Mouse (Mus musculus) limb, embryonic 12.5 days (tissue): ENCODE measurements around the gene Asic2. TPM values are rescaled to one million over a fixed set of nuclear protein-coding genes. Genes with fewer than 3 reads are reported as not detected.

ENCODE experiments used
- ATAC-seq: fragments of 200-750 bp; cut with Nextera tagmentation; 2 replicates; pipeline ENCODE4 v1.8.0; 2017; ENCODE audit warnings: low read depth, moderate TSS enrichment; ENCODE audit not compliant: insufficient number of reproducible peaks, insufficient read depth, low FRiP score, low TSS enrichment
- H3K27ac ChIP-seq: fragments of 300-500 bp; sonication (generic); 2 replicates; pipeline ENCODE4 v1.5.1; 2016; ENCODE audit warnings: mild to moderate bottlenecking, moderate library complexity
- H3K27me3 ChIP-seq: fragments of 300-500 bp; sonication (generic); 2 replicates; pipeline ENCODE4 v1.6.1; 2016; ENCODE audit warnings: mild to moderate bottlenecking, moderate library complexity
- H3K36me3 ChIP-seq: fragments of 300-500 bp; sonication (generic); 2 replicates; pipeline ENCODE4 v1.6.1; 2016; ENCODE audit warnings: mild to moderate bottlenecking, moderate library complexity
- H3K4me1 ChIP-seq: fragments of 300-500 bp; sonication (generic); replicated peaks from 2 replicates; pipeline ENCODE4 v1.6.1; 2016
- H3K4me2 ChIP-seq: fragments of 300-500 bp; sonication (generic); 2 replicates; pipeline ENCODE4 v1.6.1; 2016; ENCODE audit warnings: mild to moderate bottlenecking, moderate library complexity
- H3K4me3 ChIP-seq: fragments of 300-500 bp; sonication (generic); replicated peaks from 2 replicates; pipeline ENCODE4 v1.5.1; 2016; ENCODE audit warnings: mild to moderate bottlenecking
- H3K9ac ChIP-seq: fragments of 300-500 bp; sonication (generic); replicated peaks from 2 replicates; pipeline ENCODE4 v1.6.1; 2016; ENCODE audit warnings: mild to moderate bottlenecking, moderate library complexity
- H3K9me3 ChIP-seq: fragments of 300-500 bp; sonication (generic); 2 replicates; pipeline ENCODE4 v1.6.1; 2016; ENCODE audit warnings: mild to moderate bottlenecking, moderate library complexity
- WGBS: fragments of 180-500 bp; shearing (Covaris S2); methylation state at CpG from one replicate; pipeline ENCODE4 v1.1.7; 2016; 5-methylcytosine and 5-hydroxymethylcytosine counted together
- polyA plus RNA-seq: library from polyadenylated mRNA; unstranded; fragments of >200 nt; fragmentation: Nextera tagmentation; extraction: Ambion mirVana; gene quantifications from 2 replicates; pipeline ENCODE4 v1.2.1, GENCODE M21; 2016

Gene Asic2
- polyA plus RNA-seq, 1 experiment from 2014 or later, result 0.51 TPM

GRCm38 (mm10) chr11:80845486-80845885, 1122.8 kb downstream of the Asic2 start:
- Histone ChIP-seq H3K4me1 (0 out of 2 replicates have a peak, but pooled peaks cover 4% of the 10 kb centered on the region), H3K27ac (no peak overlapping the region), H3K4me2 (no peak overlapping the region), H3K9me3 (no peaks in the 10 kb centered on the region), H3K27me3 (peaks cover 5% of the 10 kb centered on the region; the same call in 1 of the 2 replicates), H3K36me3 (no peaks in the 10 kb centered on the region), H3K4me3 (no peak overlapping the region), H3K9ac (no peak overlapping the region)
- ATAC-seq, result no peak
- WGBS, result 14% methylated on average over 7 of the region's 7 CpGs

DNA sequence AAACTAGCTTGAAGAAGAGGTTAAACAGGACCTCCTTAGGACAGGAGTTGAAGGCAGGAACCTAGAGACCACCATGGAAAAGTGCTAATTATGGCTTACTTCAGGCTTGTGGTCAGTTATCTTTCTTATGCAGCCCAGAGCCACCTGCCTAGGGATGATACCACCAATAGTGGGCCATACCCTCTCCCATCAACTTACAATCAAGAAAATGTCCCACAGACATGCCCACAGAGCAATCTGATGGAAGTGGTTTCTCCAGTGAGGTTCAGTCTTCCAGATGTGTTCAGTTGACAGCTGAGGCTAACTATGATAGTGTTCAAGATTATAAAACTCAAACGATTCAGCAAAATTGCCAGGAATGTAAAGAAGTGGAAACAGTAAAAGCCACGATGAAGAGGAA, 1124.8 kb downstream of the Asic2 start:
- Histone ChIP-seq H3K27ac (no peak overlapping the region), H3K9ac (no peak overlapping the region), H3K9me3 (no peaks in the 10 kb centered on the region), H3K27me3 (peaks cover 5% of the 10 kb centered on the region; the same call in 1 of the 2 replicates), H3K4me1 (0 out of 2 replicates have a peak, but pooled peaks cover 4% of the 10 kb centered on the region), H3K4me3 (no peak overlapping the region), H3K4me2 (no peak overlapping the region), H3K36me3 (no peaks in the 10 kb centered on the region)
- no peak for ATAC-seq
- 86% methylated on average over 2 of the region's 2 CpGs for WGBS

- H3K9me3 ChIP-seq, result no peaks in the 10 kb centered on the region
- H3K4me2 ChIP-seq, result no peak overlapping the region
- no peaks in the 10 kb centered on the region for H3K36me3 ChIP-seq
- no peaks in the 10 kb centered on the region for H3K4me1 ChIP-seq
- H3K27me3 ChIP-seq, result no peaks in the 10 kb centered on the region; the same call in 1 of the 2 replicates
- H3K4me3 ChIP-seq, result no peak overlapping the region
- no peak overlapping the region for H3K9ac ChIP-seq
- H3K27ac ChIP-seq, result no peak overlapping the region
- 65% methylated on average over 1 of the region's 1 CpGs for WGBS
- ATAC-seq, result no peak
These were observed 1129.5 kb downstream of the Asic2 start for GRCm38 (mm10) chr11:80838724-80839123.

- Histone ChIP-seq H3K4me1 (no peaks in the 10 kb centered on the region), H3K36me3 (no peaks in the 10 kb centered on the region), H3K9me3 (no peaks in the 10 kb centered on the region), H3K27me3 (no peaks in the 10 kb centered on the region), H3K4me2 (no peak overlapping the region), H3K9ac (no peak overlapping the region), H3K4me3 (no peak overlapping the region), H3K27ac (no peak overlapping the region)
- 77% methylated on average over 4 of the region's 4 CpGs for WGBS
- ATAC-seq, result no peak
These were observed 1132.4 kb downstream of the Asic2 start for GRCm38 (mm10) chr11:80835841-80836240.

DNA sequence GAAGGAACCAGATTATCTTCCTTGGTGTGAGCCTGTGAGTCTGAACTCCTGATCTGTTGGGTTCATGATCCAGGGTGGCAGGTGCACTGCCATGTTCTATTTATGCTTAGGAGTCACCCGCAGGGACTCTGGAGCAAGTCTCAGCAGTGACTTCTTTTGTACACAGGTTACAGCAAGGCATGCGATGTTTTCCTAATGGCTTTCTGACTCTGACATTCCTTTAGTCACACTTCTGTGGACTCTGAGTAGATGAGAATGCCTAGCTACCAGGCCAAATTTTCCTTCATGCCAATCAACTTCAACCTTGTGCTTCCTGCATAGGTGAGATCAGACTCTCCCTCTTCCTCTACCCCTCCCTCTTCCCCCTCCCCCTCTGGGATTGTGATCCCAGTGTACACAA, 1132.9 kb downstream of the Asic2 start:
- Histone ChIP-seq H3K4me3 (no peak overlapping the region), H3K4me1 (no peaks in the 10 kb centered on the region), H3K36me3 (no peaks in the 10 kb centered on the region), H3K9ac (no peak overlapping the region), H3K27me3 (no peaks in the 10 kb centered on the region), H3K27ac (no peak overlapping the region), H3K9me3 (no peaks in the 10 kb centered on the region), H3K4me2 (no peak overlapping the region)
- ATAC-seq, result no peak
- WGBS, result 84% methylated on average over 2 of the region's 2 CpGs

Other genes starting within 250 kb of the Asic2 start
- gene 5530401A14Rik, start 107.8 kb downstream of the Asic2 start, polyA plus RNA-seq, result not detected in 2 replicates
- gene Ccl2, start 67.1 kb upstream of the Asic2 start, polyA plus RNA-seq, result 1.1 and 1.5 TPM in 2 replicates
- not detected in 2 replicates for gene Gm17268, start 70.1 kb upstream of the Asic2 start, polyA plus RNA-seq
- gene Ccl7, start 77.3 kb upstream of the Asic2 start, polyA plus RNA-seq, result 0.46 TPM in 1 of 2 replicates, not detected in the other
- gene Ccl11, start 89.4 kb upstream of the Asic2 start, polyA plus RNA-seq, result 0.19 TPM in 1 of 2 replicates, not detected in the other
- gene Ccl12, start 133.4 kb upstream of the Asic2 start, polyA plus RNA-seq, result 0.87 and 1.9 TPM in 2 replicates
- not detected in 2 replicates for gene Ccl8, start 146.7 kb upstream of the Asic2 start, polyA plus RNA-seq